Mouse (Mus musculus): ENCODE results near the gene Upk1b. TPM values are rescaled to one million over a fixed set of nuclear protein-coding genes. Genes with fewer than 3 reads are reported as not detected.
A peak's percentile ranks its signal among the peaks of the same experiment; 100 is the strongest.
"Not testable (repeated sequence)": the region's sequence is repeated elsewhere in the genome, so short reads cannot be mapped to it uniquely, and the experiment has no call there.

The Upk1b gene
- polyA plus RNA-seq (2014; fragmentation: Nextera tagmentation; extraction: Ambion mirVana) = 2.6 and 2.9 TPM in 2 replicates

GRCm38 (mm10) chr16:38800091-38800490 is at the start of gene Upk1b:
Gene Upk1b, minus strand, starts transcription at chr16:38800328.
- H3K4me2 ChIP-seq (ENCODE audit: low read depth, low read length) = no peak within 1 kb of the TSS
- H3K27ac ChIP-seq (replicated peaks; ENCODE audit: low read depth, low read length) = no peak within 1 kb of the TSS
- H3K9ac ChIP-seq (replicated peaks; ENCODE audit: low read length) = no peak within 1 kb of the TSS

GRCm38 (mm10) chr16:38828649-38829048 is 28.5 kb upstream of the Upk1b start, which contains the start of gene 4930435E12Rik:
Gene 4930435E12Rik, minus strand, starts transcription at chr16:38828749.
- ATAC-seq (replicated peaks; ENCODE audit: insufficient number of reproducible peaks, low FRiP score, low TSS enrichment, low read depth) (no peak), DNase-seq (ENCODE audit: low spot score) (no peak)
- 83% methylated on average over 3 of the region's 3 CpGs for WGBS
- Histone ChIP-seq H3K4me1 (ENCODE audit: control insufficient read depth, insufficient read depth, low read length) (no peaks in the 10 kb centered on the region), H3K27ac (replicated peaks; ENCODE audit: low read depth, low read length) (no peak within 1 kb of the TSS), H3K4me2 (ENCODE audit: low read depth, low read length) (no peak within 1 kb of the TSS), H3K27me3 (ENCODE audit: control insufficient read depth, insufficient read depth, low read length) (no peaks in the 10 kb centered on the region), H3K36me3 (replicated peaks; ENCODE audit: control insufficient read depth, insufficient read depth, low read depth, low read length) (no peaks in the 10 kb centered on the region), H3K9me3 (replicated peaks; ENCODE audit: control insufficient read depth, low read length) (no peaks in the 10 kb centered on the region), H3K9ac (replicated peaks; ENCODE audit: low read length) (no peak within 1 kb of the TSS), H3K4me3 (ENCODE audit: low read depth, low read length) (no peak within 1 kb of the TSS)

More at GRCm38 (mm10) chr16:38800091-38800490, at the start of gene Upk1b:
- H3K4me3 ChIP-seq (ENCODE audit: low read depth, low read length) = no peak within 1 kb of the TSS
- WGBS = 35% methylated on average over 10 of the region's 10 CpGs
- no peaks in the 10 kb centered on the region for H3K4me1 ChIP-seq (ENCODE audit: control insufficient read depth, insufficient read depth, low read length)
- no peaks in the 10 kb centered on the region for H3K9me3 ChIP-seq (replicated peaks; ENCODE audit: control insufficient read depth, low read length)
- ATAC-seq (replicated peaks; ENCODE audit: insufficient number of reproducible peaks, low FRiP score, low TSS enrichment, low read depth) (peak; percentile 56; the same call in 1 of the 2 replicates), DNase-seq (ENCODE audit: low spot score) (peak; percentile 46)
- no peaks in the 10 kb centered on the region for H3K27me3 ChIP-seq (ENCODE audit: control insufficient read depth, insufficient read depth, low read length)
- no peaks in the 10 kb centered on the region for H3K36me3 ChIP-seq (replicated peaks; ENCODE audit: control insufficient read depth, insufficient read depth, low read depth, low read length)

GRCm38 (mm10) chr16:38812521-38812920 is 12.4 kb upstream of the Upk1b start:
- Histone ChIP-seq H3K36me3 (replicated peaks; ENCODE audit: control insufficient read depth, insufficient read depth, low read depth, low read length) (no peaks in the 10 kb centered on the region), H3K4me2 (ENCODE audit: low read depth, low read length) (no peak overlapping the region), H3K27ac (replicated peaks; ENCODE audit: low read depth, low read length) (no peak overlapping the region), H3K4me3 (ENCODE audit: low read depth, low read length) (no peak overlapping the region), H3K9me3 (replicated peaks; ENCODE audit: control insufficient read depth, low read length) (no peaks in the 10 kb centered on the region), H3K4me1 (ENCODE audit: control insufficient read depth, insufficient read depth, low read length) (no peaks in the 10 kb centered on the region), H3K9ac (replicated peaks; ENCODE audit: low read length) (no peak overlapping the region), H3K27me3 (ENCODE audit: control insufficient read depth, insufficient read depth, low read length) (no peaks in the 10 kb centered on the region)
- ATAC-seq (replicated peaks; ENCODE audit: insufficient number of reproducible peaks, low FRiP score, low TSS enrichment, low read depth) = no peak
- DNase-seq (ENCODE audit: low spot score) = peak; percentile 86
- 31% methylated on average over 8 of the region's 8 CpGs for WGBS

DNA sequence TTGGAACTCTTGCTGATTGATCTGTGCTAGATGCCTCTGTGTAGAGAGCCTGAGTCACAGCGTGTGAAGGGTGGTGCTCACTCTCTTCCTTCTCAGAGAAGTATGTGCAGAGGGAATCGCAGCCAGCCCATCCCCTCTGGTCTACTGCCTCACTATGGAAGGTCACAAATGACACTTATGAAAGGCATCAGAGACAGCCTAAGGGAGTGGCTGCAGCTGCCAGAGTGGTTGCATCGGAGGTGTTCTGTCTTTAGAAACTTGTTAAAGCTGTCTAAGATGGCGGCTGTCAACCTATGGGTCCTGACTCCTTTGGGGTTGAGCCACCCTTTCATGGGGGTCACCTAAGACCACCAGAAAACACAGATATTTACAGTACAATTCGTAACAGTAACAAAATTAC is 10.1 kb upstream of the Upk1b start:
- 80% methylated on average over 5 of the region's 5 CpGs for WGBS
- no peak overlapping the region for H3K9ac ChIP-seq (replicated peaks; ENCODE audit: low read length)
- DNase-seq (ENCODE audit: low spot score) (no peak), ATAC-seq (replicated peaks; ENCODE audit: insufficient number of reproducible peaks, low FRiP score, low TSS enrichment, low read depth) (no peak)
- H3K4me1 ChIP-seq (ENCODE audit: control insufficient read depth, insufficient read depth, low read length) = no peaks in the 10 kb centered on the region
- H3K27me3 ChIP-seq (ENCODE audit: control insufficient read depth, insufficient read depth, low read length) = no peaks in the 10 kb centered on the region
- H3K27ac ChIP-seq (replicated peaks; ENCODE audit: low read depth, low read length) = no peak overlapping the region
- no peaks in the 10 kb centered on the region for H3K9me3 ChIP-seq (replicated peaks; ENCODE audit: control insufficient read depth, low read length)
- no peak overlapping the region for H3K4me2 ChIP-seq (ENCODE audit: low read depth, low read length)
- no peak overlapping the region for H3K4me3 ChIP-seq (ENCODE audit: low read depth, low read length)
- no peaks in the 10 kb centered on the region for H3K36me3 ChIP-seq (replicated peaks; ENCODE audit: control insufficient read depth, insufficient read depth, low read depth, low read length)

DNA sequence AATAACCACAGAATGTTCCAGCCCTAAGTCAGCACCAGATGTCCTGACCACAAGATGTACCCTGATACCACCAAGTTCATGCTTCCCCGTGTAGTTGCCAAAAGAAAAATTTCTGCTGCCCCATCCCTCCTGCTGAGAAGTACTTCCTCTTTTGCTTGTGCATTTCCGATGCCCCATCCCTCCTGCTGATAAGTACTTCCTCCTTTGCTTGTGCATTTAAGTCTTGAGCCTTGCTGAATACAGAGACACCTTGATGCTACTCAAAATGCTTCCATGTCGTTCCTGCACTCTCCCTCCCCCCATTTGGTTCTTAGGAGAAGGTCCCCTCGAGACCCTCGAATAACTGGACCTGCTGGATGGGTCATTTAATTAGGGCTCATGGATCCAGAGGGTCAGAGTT is 7.7 kb upstream of the Upk1b start:
- H3K9ac ChIP-seq (replicated peaks; ENCODE audit: low read length); H3K27me3 ChIP-seq (ENCODE audit: control insufficient read depth, insufficient read depth, low read length); H3K9me3 ChIP-seq (replicated peaks; ENCODE audit: control insufficient read depth, low read length); H3K36me3 ChIP-seq (replicated peaks; ENCODE audit: control insufficient read depth, insufficient read depth, low read depth, low read length); H3K4me2 ChIP-seq (ENCODE audit: low read depth, low read length); H3K27ac ChIP-seq (replicated peaks; ENCODE audit: low read depth, low read length); H3K4me3 ChIP-seq (ENCODE audit: low read depth, low read length); DNase-seq (ENCODE audit: low spot score); ATAC-seq (replicated peaks; ENCODE audit: insufficient number of reproducible peaks, low FRiP score, low TSS enrichment, low read depth); H3K4me1 ChIP-seq (ENCODE audit: control insufficient read depth, insufficient read depth, low read length): not testable (repeated sequence)
- WGBS = 88% methylated on average over 5 of the region's 5 CpGs

- H3K27ac ChIP-seq (replicated peaks; ENCODE audit: low read depth, low read length) = no peak overlapping the region
- no peaks in the 10 kb centered on the region for H3K4me1 ChIP-seq (ENCODE audit: control insufficient read depth, insufficient read depth, low read length)
- no peaks in the 10 kb centered on the region for H3K27me3 ChIP-seq (ENCODE audit: control insufficient read depth, insufficient read depth, low read length)
- no peak overlapping the region for H3K4me2 ChIP-seq (ENCODE audit: low read depth, low read length)
- DNase-seq (ENCODE audit: low spot score) = no peak
- H3K36me3 ChIP-seq (replicated peaks; ENCODE audit: control insufficient read depth, insufficient read depth, low read depth, low read length) = no peaks in the 10 kb centered on the region
- no peaks in the 10 kb centered on the region for H3K9me3 ChIP-seq (replicated peaks; ENCODE audit: control insufficient read depth, low read length)
- H3K4me3 ChIP-seq (ENCODE audit: low read depth, low read length) = no peak overlapping the region
- no peak overlapping the region for H3K9ac ChIP-seq (replicated peaks; ENCODE audit: low read length)
- 80% methylated on average over 3 of the region's 3 CpGs for WGBS
- ATAC-seq (replicated peaks; ENCODE audit: insufficient number of reproducible peaks, low FRiP score, low TSS enrichment, low read depth) = no peak
Observed at GRCm38 (mm10) chr16:38798957-38799450, 1.1 kb downstream of the Upk1b start.

- DNase-seq (ENCODE audit: low spot score) (peak; percentile 42), ATAC-seq (replicated peaks; ENCODE audit: insufficient number of reproducible peaks, low FRiP score, low TSS enrichment, low read depth) (no peak; the same call in 1 of the 2 replicates)
- Histone ChIP-seq H3K4me3 (ENCODE audit: low read depth, low read length) (no peak overlapping the region), H3K36me3 (replicated peaks; ENCODE audit: control insufficient read depth, insufficient read depth, low read depth, low read length) (no peaks in the 10 kb centered on the region), H3K4me2 (ENCODE audit: low read depth, low read length) (no peak overlapping the region), H3K27me3 (ENCODE audit: control insufficient read depth, insufficient read depth, low read length) (no peaks in the 10 kb centered on the region), H3K4me1 (ENCODE audit: control insufficient read depth, insufficient read depth, low read length) (no peaks in the 10 kb centered on the region), H3K9ac (replicated peaks; ENCODE audit: low read length) (no peak overlapping the region), H3K9me3 (replicated peaks; ENCODE audit: control insufficient read depth, low read length) (no peaks in the 10 kb centered on the region), H3K27ac (replicated peaks; ENCODE audit: low read depth, low read length) (no peak overlapping the region)
- WGBS = 46% methylated on average over 6 of the region's 6 CpGs
Observed at GRCm38 (mm10) chr16:38793120-38793519, 7.0 kb downstream of the Upk1b start.

- H3K27me3 ChIP-seq (ENCODE audit: control insufficient read depth, insufficient read depth, low read length) = no peaks in the 10 kb centered on the region
- 77% methylated on average over 3 of the region's 3 CpGs for WGBS
- no peak for DNase-seq (ENCODE audit: low spot score)
- H3K36me3 ChIP-seq (replicated peaks; ENCODE audit: control insufficient read depth, insufficient read depth, low read depth, low read length) = no peaks in the 10 kb centered on the region
- no peaks in the 10 kb centered on the region for H3K4me1 ChIP-seq (ENCODE audit: control insufficient read depth, insufficient read depth, low read length)
- no peak overlapping the region for H3K9ac ChIP-seq (replicated peaks; ENCODE audit: low read length)
- no peak overlapping the region for H3K4me3 ChIP-seq (ENCODE audit: low read depth, low read length)
- no peak for ATAC-seq (replicated peaks; ENCODE audit: insufficient number of reproducible peaks, low FRiP score, low TSS enrichment, low read depth)
- H3K4me2 ChIP-seq (ENCODE audit: low read depth, low read length) = no peak overlapping the region
- H3K9me3 ChIP-seq (replicated peaks; ENCODE audit: control insufficient read depth, low read length) = no peaks in the 10 kb centered on the region
- H3K27ac ChIP-seq (replicated peaks; ENCODE audit: low read depth, low read length) = no peak overlapping the region
Observed at GRCm38 (mm10) chr16:38789966-38790365, 10.2 kb downstream of the Upk1b start.
